Mouse (Mus musculus) intestine, postnatal 0 days (tissue): ENCODE data around the gene Tas1r1. TPM values are rescaled to one million over a fixed set of nuclear protein-coding genes. Genes with fewer than 3 reads are reported as not detected.

ENCODE experiments used
- ATAC-seq: fragments of 200-750 bp; cut with Nextera tagmentation; 2 replicates; pipeline ENCODE4 v1.8.0; 2017; ENCODE audit warnings: mild to moderate bottlenecking, moderate TSS enrichment, moderate library complexity
- H3K27ac ChIP-seq: fragments of 300-500 bp; sonication (generic); 2 replicates; pipeline ENCODE4 v1.5.1; 2014; ENCODE audit warnings: mild to moderate bottlenecking, low read depth, low read length, moderate library complexity
- H3K27me3 ChIP-seq: fragments of 300-500 bp; sonication (generic); replicated peaks from 2 replicates; pipeline ENCODE4 v1.6.1; 2014; ENCODE audit warnings: low read length, mixed read lengths; ENCODE audit not compliant: control insufficient read depth, insufficient read depth
- H3K36me3 ChIP-seq: fragments of 300-500 bp; sonication (generic); 2 replicates; pipeline ENCODE4 v1.6.1; 2014; ENCODE audit warnings: mild to moderate bottlenecking, moderate library complexity; ENCODE audit not compliant: control insufficient read depth, insufficient read depth
- H3K4me1 ChIP-seq: fragments of 300-500 bp; sonication (generic); replicated peaks from 2 replicates; pipeline ENCODE4 v1.6.1; 2014; ENCODE audit warnings: antibody characterized with exemption, low read length, mixed read lengths; ENCODE audit not compliant: control insufficient read depth, insufficient read depth
- H3K4me2 ChIP-seq: fragments of 300-500 bp; sonication (generic); replicated peaks from 2 replicates; pipeline ENCODE4 v1.6.1; 2014; ENCODE audit warnings: low read depth, mild to moderate bottlenecking, moderate library complexity
- H3K4me3 ChIP-seq: fragments of 300-500 bp; sonication (generic); 2 replicates; pipeline ENCODE4 v1.5.1; 2014; ENCODE audit warnings: low read depth, low read length
- H3K9ac ChIP-seq: fragments of 300-500 bp; sonication (generic); 2 replicates; pipeline ENCODE4 v1.6.1; 2014; ENCODE audit warnings: mild to moderate bottlenecking, low read depth, low read length
- H3K9me3 ChIP-seq: fragments of 300-500 bp; sonication (generic); 2 replicates; pipeline ENCODE4 v1.6.1; 2016; ENCODE audit warnings: mixed run types; ENCODE audit not compliant: control insufficient read depth
- CTCF ChIP-seq: sonication (generic); IDR thresholded peaks from 2 replicates; pipeline ENCODE4 v1.5.1; 2016; ENCODE audit warnings: low read depth, mild to moderate bottlenecking, control low read depth, antibody characterized with exemption, moderate library complexity
- WGBS: fragments of 180-500 bp; shearing (Covaris S2); extraction: QIAGEN DNeasy Blood & Tissue Kit; methylation state at CpG from one replicate; pipeline ENCODE4 v1.1.7; 2014; 5-methylcytosine and 5-hydroxymethylcytosine counted together
- polyA plus RNA-seq: library from polyadenylated mRNA; unstranded; fragments of >200 nt; fragmentation: Nextera tagmentation; extraction: Ambion mirVana; gene quantifications from 2 replicates; pipeline ENCODE4 v1.2.1, GENCODE M21; 2015

The Tas1r1 gene
- 0.08 TPM in 1 of 2 replicates, not detected in the other for polyA plus RNA-seq

DNA sequence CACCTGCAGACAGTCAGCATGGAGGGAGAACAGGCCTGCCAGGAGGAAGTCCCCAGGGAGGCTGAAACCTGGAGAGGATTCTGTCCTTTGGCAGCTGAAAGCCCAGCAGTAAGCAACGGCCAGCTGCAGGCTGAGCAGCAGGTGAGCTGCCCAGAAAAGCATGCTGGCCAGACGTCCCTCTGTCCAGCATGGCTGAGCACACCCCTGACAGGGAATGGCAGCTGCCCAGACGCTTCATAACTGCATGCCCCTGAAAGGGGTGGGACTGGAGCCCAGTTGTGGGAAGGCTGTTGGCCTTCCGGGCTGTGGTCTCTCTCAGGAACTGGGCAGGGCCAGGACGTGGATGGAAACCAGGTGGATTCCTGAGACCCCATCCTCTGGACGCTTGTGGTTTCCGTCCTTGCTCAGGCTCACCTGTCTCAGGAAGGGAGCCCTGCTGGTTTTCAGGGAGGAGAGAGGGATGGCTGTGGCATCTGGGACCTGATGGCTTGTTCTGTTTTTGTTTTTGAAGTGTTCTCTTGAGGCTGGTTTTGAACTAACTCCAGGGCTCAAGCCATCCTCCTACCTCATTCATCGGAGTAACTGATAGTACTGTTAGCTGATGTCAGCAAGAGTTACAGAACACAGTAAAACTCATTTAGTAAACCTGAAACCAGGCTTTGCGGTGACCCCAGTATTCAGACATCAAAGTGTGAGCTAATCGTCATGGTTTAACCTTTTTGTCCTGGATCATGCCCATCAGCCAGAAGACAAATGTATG is at the start of gene Tas1r1:
Gene Tas1r1 (minus strand): TSS at position 344 of the 760 bp plus-strand sequence.
- Histone ChIP-seq H3K4me1 (0 out of 2 replicates have a peak, but pooled peaks cover 5% of the 10 kb centered on the region), H3K9ac (peak within 1 kb of the TSS; percentile 93), H3K36me3 (peaks cover 25% of the 10 kb centered on the region), H3K27ac (0 out of 2 replicates have a peak within 1 kb of the TSS, but pooled peaks have one; percentile 11), H3K4me3 (peak within 1 kb of the TSS; percentile 77), H3K4me2 (peak within 1 kb of the TSS; percentile 92), H3K27me3 (no peaks in the 10 kb centered on the region), H3K9me3 (no peaks in the 10 kb centered on the region)
- ATAC-seq, result no peak
- 44% methylated on average over 10 of the region's 10 CpGs for WGBS
- no peak for TF ChIP-seq CTCF

DNA sequence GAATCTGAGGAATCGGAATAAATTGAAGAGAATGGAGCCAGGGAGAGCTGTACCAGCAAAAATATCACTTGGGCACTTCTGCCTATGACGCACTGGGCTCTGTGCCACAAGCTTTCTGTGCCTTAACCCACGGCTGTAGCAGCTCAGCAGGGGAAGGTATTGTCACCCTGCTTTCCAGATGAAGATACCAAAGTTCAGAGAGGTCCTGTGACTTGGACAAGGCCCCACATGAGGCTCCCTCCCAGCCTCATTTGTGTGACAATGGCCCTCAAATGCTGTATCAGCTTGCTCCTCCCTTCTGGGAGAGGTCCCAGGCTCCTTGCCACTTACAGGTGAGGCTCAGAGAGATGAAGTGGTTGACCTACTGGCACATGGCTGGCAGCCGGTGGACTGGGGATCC is 49.8 kb upstream of the Tas1r1 start:
- Histone ChIP-seq H3K4me3 (peak overlapping the region; percentile 60; the same call in 1 of the 2 replicates), H3K27ac (peak overlapping the region; percentile 77), H3K27me3 (no peaks in the 10 kb centered on the region), H3K36me3 (no peaks in the 10 kb centered on the region), H3K4me2 (peak overlapping the region; percentile 84), H3K9me3 (no peaks in the 10 kb centered on the region), H3K9ac (0 out of 2 replicates have a peak overlapping the region, but pooled peaks have one; percentile 11), H3K4me1 (peaks cover 7% of the 10 kb centered on the region)
- ATAC-seq, result peak; percentile 26
- 42% methylated on average over 4 of the region's 4 CpGs for WGBS
- no peak for TF ChIP-seq CTCF

GRCm38 (mm10) chr4:152087211-152088081 is 49.1 kb upstream of the Tas1r1 start:
- no peaks in the 10 kb centered on the region for H3K27me3 ChIP-seq
- no peak for TF ChIP-seq CTCF
- H3K4me1 ChIP-seq, result peaks cover 7% of the 10 kb centered on the region; the same call in 1 of the 2 replicates
- peak overlapping the region; percentile 84 for H3K4me2 ChIP-seq
- H3K9ac ChIP-seq, result peak overlapping the region; percentile 70
- no peaks in the 10 kb centered on the region for H3K36me3 ChIP-seq
- no peaks in the 10 kb centered on the region for H3K9me3 ChIP-seq
- H3K4me3 ChIP-seq, result peak overlapping the region; percentile 60
- ATAC-seq, result no peak
- H3K27ac ChIP-seq, result peak overlapping the region; percentile 77
- WGBS, result 9% methylated on average over 12 of the region's 12 CpGs

- Histone ChIP-seq H3K4me3 (peak overlapping the region; percentile 60), H3K4me1 (peaks cover 7% of the 10 kb centered on the region; the same call in 1 of the 2 replicates), H3K36me3 (no peaks in the 10 kb centered on the region), H3K4me2 (peak overlapping the region; percentile 84), H3K9me3 (no peaks in the 10 kb centered on the region), H3K27ac (peak overlapping the region; percentile 77), H3K27me3 (no peaks in the 10 kb centered on the region), H3K9ac (peak overlapping the region; percentile 70)
- TF ChIP-seq CTCF, result no peak
- ATAC-seq, result peak; percentile 72
- under 1% methylated on average over 55 of the region's 92 CpGs for WGBS
Measured at GRCm38 (mm10) chr4:152086505-152087210, 48.3 kb upstream of the Tas1r1 start.

- Histone ChIP-seq H3K4me1 (peaks cover 7% of the 10 kb centered on the region; the same call in 1 of the 2 replicates), H3K4me3 (no peak overlapping the region), H3K4me2 (no peak overlapping the region), H3K36me3 (no peaks in the 10 kb centered on the region), H3K27ac (no peak overlapping the region), H3K27me3 (no peaks in the 10 kb centered on the region), H3K9ac (no peak overlapping the region), H3K9me3 (no peaks in the 10 kb centered on the region)
- no peak for TF ChIP-seq CTCF
- no peak for ATAC-seq
- WGBS, result 84% methylated on average over 7 of the region's 7 CpGs
Measured at GRCm38 (mm10) chr4:152084616-152085015, 46.2 kb upstream of the Tas1r1 start.
